Mouse (Mus musculus) liver, adult 2 months (tissue): Measurements from ENCODE around the gene Prnp. TPM values are rescaled to one million over a fixed set of nuclear protein-coding genes. Genes with fewer than 3 reads are reported as not detected.
A peak's percentile ranks its signal among the peaks of the same experiment; 100 is the strongest.

Experiments used
- DNase-seq: peaks from one replicate; pipeline ENCODE4 v3.0.0-alpha.2; 2011; ENCODE audit warnings: low read depth, low spot score; ENCODE audit errors: extremely low read depth
- H3K27ac ChIP-seq: fragments of 200-500 bp; replicated peaks from 2 replicates; pipeline ENCODE4 v1.5.1; 2012; ENCODE audit warnings: low read depth, mild to moderate bottlenecking, control low read depth, inconsistent platforms, low read length; ENCODE audit not compliant: insufficient read depth
- H3K27me3 ChIP-seq: fragments of 200-500 bp; 2 replicates; pipeline ENCODE4 v1.6.1; 2012; ENCODE audit warnings: mild to moderate bottlenecking, moderate library complexity, low read length, inconsistent platforms; ENCODE audit not compliant: control insufficient read depth, insufficient read depth
- H3K36me3 ChIP-seq: fragments of 200-500 bp; 2 replicates; pipeline ENCODE4 v1.6.1; 2012; ENCODE audit warnings: low read length, inconsistent platforms; ENCODE audit not compliant: control insufficient read depth, insufficient read depth
- H3K4me1 ChIP-seq: fragments of 200-500 bp; 2 replicates; pipeline ENCODE4 v1.6.1; 2011; ENCODE audit warnings: low read length; ENCODE audit not compliant: control insufficient read depth, insufficient read depth
- H3K4me3 ChIP-seq: fragments of 200-500 bp; 2 replicates; pipeline ENCODE4 v1.5.1; 2011; ENCODE audit warnings: low read depth, mild to moderate bottlenecking, control low read depth, low read length, moderate library complexity; ENCODE audit not compliant: insufficient read depth
- H3K79me2 ChIP-seq: fragments of 200-500 bp; 2 replicates; pipeline ENCODE4 v1.6.1; 2012; ENCODE audit warnings: inconsistent platforms, mild to moderate bottlenecking, low read length, moderate library complexity; ENCODE audit not compliant: control insufficient read depth, insufficient read depth
- H3K9ac ChIP-seq: fragments of 200-500 bp; 2 replicates; pipeline ENCODE4 v1.6.1; 2012; ENCODE audit warnings: low read depth, mild to moderate bottlenecking, control low read depth, inconsistent platforms, low read length
- CTCF ChIP-seq: fragments of 200-500 bp; IDR thresholded peaks from 2 replicates; pipeline ENCODE4 v1.5.1; 2011; ENCODE audit warnings: low read depth, low read length, control low read depth
- POLR2A ChIP-seq: fragments of 200-500 bp; IDR thresholded peaks from 2 replicates; pipeline ENCODE4 v1.6.1; 2011; ENCODE audit warnings: low read length, control low read depth; ENCODE audit not compliant: insufficient read depth; ENCODE audit errors: extremely low read depth
- WGBS: fragments of 180-500 bp; shearing (Covaris S2); methylation state at CpG from one replicate; pipeline ENCODE4 v1.1.7; 2018; 5-methylcytosine and 5-hydroxymethylcytosine counted together
- polyA plus RNA-seq: library from polyadenylated mRNA; depleted of rRNA; stranded (reverse); fragments of >200 nt; gene quantifications from 2 replicates; pipeline ENCODE4 v1.2.3, GENCODE M21; 2012
- total RNA-seq: library from RNA; depleted of rRNA; stranded (reverse); fragments of >200 nt; gene quantifications from 2 replicates; pipeline ENCODE4 v1.2.3, GENCODE M21; 2014

Prnp gene
- total and polyA plus RNA-seq, 2 experiments = 20.4 to 31.5 TPM

DNA sequence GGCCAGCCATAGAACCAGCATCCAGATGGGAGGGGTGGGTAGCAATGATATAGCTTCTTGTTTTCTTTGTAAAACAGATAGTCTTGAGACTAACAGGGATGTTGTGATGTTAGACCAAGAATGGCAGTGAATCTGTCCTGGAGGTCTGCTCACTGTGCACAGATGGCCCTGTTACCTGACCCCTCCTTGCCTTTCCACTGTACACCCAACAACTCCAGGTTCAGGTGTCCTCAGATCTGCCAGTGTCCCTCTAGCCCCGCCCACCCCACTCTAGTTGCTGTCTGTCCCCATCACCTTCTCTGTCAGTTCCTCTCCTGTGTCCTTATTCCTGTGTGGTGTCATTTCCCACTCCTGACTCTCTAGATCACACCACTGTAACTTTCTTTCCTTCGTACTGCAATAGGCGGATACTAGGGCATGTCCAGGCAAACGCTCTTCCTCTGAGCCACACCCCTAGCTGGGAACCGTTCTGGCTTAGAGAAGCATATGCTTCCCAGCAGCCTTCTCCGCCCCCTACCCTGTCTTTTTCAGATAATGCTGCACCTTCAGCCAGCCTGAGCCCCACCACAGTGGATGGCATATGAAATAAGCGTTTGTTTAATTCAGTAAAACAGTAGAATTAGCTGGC, 22.7 kb downstream of the Prnp start:
- TF ChIP-seq POLR2A (no peak), CTCF (no peak)
- WGBS = 83% methylated on average over 7 of the region's 7 CpGs
- Histone ChIP-seq H3K36me3 (no peaks in the 10 kb centered on the region), H3K4me1 (no peaks in the 10 kb centered on the region), H3K79me2 (no peaks in the 10 kb centered on the region), H3K27me3 (no peaks in the 10 kb centered on the region), H3K9ac (no peak overlapping the region), H3K4me3 (no peak overlapping the region), H3K27ac (no peak overlapping the region)
- DNase-seq = no peak

DNA sequence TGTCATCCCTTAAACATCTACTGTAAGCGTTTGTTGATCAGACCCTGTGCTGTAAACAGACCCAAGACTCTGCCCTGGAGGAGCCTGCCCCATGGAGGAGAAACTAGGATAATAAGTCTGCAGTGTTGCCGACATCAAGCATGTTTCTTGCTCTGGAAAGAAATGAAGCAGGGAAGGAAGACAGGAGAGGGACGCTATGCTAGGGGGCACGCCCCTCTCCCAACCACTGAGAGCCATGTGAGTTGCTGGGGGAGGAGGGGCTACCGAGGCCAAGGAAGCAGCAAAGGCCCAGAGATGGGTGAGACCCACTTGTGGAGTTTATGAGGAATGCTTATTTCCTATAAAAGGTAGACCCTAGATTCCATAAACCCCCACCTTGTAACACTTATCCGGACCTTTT, 23.3 kb downstream of the Prnp start:
- Histone ChIP-seq H3K36me3 (no peaks in the 10 kb centered on the region), H3K9ac (no peak overlapping the region), H3K4me1 (no peaks in the 10 kb centered on the region), H3K27me3 (no peaks in the 10 kb centered on the region), H3K79me2 (no peaks in the 10 kb centered on the region), H3K27ac (no peak overlapping the region), H3K4me3 (no peak overlapping the region)
- TF ChIP-seq POLR2A (no peak), CTCF (no peak)
- WGBS = 62% methylated on average over 6 of the region's 6 CpGs
- DNase-seq = no peak

DNA sequence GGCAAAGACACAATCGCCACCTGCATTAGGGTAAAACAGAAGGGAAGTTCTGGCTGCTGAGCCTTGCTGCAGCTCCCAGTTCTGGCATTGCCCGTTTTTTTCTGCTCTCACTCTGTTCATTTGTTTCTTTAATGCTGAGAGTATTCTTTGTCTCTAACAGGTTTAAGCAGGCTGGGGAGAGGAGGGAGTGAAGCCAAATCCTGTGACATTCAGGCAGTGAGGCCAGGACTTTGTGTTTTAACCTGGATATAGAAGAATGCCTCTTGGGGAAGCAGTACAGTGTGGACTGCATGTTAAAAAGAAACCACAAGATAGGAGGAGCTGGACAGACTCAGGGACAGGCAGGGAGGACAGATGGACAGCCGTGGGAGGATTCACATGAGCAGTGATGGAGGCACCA, 23.9 kb downstream of the Prnp start:
- Histone ChIP-seq H3K9ac (no peak overlapping the region), H3K27me3 (no peaks in the 10 kb centered on the region), H3K27ac (no peak overlapping the region), H3K4me3 (no peak overlapping the region), H3K79me2 (no peaks in the 10 kb centered on the region), H3K4me1 (no peaks in the 10 kb centered on the region), H3K36me3 (no peaks in the 10 kb centered on the region)
- no peak for DNase-seq
- 63% methylated on average over 3 of the region's 3 CpGs for WGBS
- TF ChIP-seq POLR2A = no peak
- no peak for TF ChIP-seq CTCF

DNA sequence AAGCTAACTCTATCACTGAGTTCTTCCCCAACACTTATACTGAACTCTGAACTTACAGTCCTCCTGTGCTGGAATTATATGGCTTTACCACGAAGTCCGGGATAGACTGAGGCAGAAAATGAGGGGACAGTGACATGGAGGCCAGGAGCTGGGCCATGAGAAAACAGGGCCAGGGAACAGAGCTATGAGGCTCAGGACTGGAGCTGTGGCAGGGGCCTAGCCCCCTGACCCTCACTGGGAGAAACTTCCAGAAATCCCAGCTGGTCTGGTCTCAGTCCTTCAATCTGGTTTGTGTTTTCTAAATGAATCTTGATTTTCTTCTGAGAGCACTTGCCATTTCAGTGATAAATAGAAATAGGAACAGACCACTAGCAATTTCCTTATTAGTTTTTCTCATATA, 24.5 kb downstream of the Prnp start:
- 93% methylated on average over 2 of the region's 2 CpGs for WGBS
- Histone ChIP-seq H3K4me1 (no peaks in the 10 kb centered on the region), H3K27me3 (no peaks in the 10 kb centered on the region), H3K79me2 (no peaks in the 10 kb centered on the region), H3K4me3 (no peak overlapping the region), H3K27ac (no peak overlapping the region), H3K9ac (no peak overlapping the region), H3K36me3 (no peaks in the 10 kb centered on the region)
- no peak for DNase-seq
- TF ChIP-seq CTCF = no peak
- TF ChIP-seq POLR2A = no peak

DNA sequence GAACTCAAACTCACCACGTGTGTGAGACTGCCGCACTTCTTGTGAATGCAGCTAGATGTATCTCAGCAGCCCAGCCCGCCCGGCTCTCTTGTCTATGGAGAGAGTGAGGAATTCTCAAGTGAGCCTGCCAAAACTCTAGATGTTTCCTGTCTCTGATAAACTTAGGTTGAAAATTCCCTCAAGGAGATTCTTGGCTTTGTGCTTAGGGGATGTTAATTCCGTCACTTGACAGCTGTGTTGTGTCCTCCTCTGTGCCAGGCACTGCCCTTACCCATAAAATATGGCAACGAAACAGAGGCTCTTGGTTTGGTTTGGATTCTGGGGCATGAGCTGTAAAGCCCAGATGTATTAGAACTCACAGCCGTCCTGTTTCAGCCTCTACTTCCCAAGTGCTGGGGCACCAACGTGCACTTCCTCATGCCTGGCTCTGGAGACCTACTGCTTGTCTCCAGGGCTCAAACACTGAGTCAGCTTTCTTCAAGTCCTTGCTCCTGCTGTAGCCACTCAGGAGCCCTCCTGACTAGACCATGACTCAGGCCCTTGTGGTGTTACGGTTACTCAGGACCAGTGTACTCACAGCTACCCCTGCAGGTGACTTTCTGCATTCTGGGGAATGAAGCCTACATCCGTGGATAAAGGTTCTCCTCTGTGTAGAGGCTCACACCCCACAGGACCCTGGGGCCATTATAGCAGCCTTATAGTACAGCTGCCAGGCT, 25.8 kb downstream of the Prnp start:
- Histone ChIP-seq H3K79me2 (no peaks in the 10 kb centered on the region), H3K27ac (no peak overlapping the region), H3K4me3 (no peak overlapping the region), H3K9ac (no peak overlapping the region), H3K36me3 (no peaks in the 10 kb centered on the region), H3K4me1 (no peaks in the 10 kb centered on the region), H3K27me3 (no peaks in the 10 kb centered on the region)
- 79% methylated on average over 10 of the region's 10 CpGs for WGBS
- no peak for DNase-seq
- TF ChIP-seq POLR2A = no peak
- TF ChIP-seq CTCF = 0 out of 2 replicates have a peak, but pooled peaks have one; percentile 6

DNA sequence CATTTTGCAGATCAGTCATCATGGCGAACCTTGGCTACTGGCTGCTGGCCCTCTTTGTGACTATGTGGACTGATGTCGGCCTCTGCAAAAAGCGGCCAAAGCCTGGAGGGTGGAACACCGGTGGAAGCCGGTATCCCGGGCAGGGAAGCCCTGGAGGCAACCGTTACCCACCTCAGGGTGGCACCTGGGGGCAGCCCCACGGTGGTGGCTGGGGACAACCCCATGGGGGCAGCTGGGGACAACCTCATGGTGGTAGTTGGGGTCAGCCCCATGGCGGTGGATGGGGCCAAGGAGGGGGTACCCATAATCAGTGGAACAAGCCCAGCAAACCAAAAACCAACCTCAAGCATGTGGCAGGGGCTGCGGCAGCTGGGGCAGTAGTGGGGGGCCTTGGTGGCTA, 26.7 kb downstream of the Prnp start:
- Histone ChIP-seq H3K27me3 (no peaks in the 10 kb centered on the region), H3K4me3 (no peak overlapping the region), H3K36me3 (no peaks in the 10 kb centered on the region), H3K4me1 (no peaks in the 10 kb centered on the region), H3K9ac (no peak overlapping the region), H3K79me2 (no peaks in the 10 kb centered on the region), H3K27ac (no peak overlapping the region)
- 99% methylated on average over 10 of the region's 10 CpGs for WGBS
- DNase-seq = no peak
- TF ChIP-seq CTCF (no peak), POLR2A (no peak)
